Mouse (Mus musculus) R1 (cell line): ENCODE measurements around the gene Ank3.

Experiments
- DNase-seq: peaks from one replicate; pipeline ENCODE4 v3.0.0-alpha.2; 2018; ENCODE audit warnings: low read depth, low spot score

Ank3 gene

GRCm38 (mm10) chr10:69892162-69892561 lies 493.6 kb downstream of the Ank3 start:
- no peak for DNase-seq

DNA sequence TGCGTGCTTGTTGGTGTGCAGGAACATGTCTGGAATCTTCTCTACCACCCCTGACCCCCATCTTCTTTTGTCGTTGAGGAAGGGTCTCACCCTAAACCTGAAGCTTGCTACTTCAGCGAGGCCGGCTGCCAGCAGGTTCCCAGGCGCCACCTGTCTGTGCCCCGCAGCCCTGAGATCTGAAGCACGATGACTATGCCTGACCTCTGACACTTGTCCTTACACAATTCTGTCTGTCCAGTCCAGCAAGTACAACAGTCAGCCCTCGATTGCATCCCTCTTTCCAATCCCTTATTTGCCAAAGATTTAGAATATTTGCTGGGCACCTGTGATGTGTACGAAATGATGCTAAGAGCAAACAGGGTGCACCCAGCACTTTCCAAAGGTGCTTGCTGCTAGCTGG lies 497.0 kb downstream of the Ank3 start:
- DNase-seq, result no peak

DNA sequence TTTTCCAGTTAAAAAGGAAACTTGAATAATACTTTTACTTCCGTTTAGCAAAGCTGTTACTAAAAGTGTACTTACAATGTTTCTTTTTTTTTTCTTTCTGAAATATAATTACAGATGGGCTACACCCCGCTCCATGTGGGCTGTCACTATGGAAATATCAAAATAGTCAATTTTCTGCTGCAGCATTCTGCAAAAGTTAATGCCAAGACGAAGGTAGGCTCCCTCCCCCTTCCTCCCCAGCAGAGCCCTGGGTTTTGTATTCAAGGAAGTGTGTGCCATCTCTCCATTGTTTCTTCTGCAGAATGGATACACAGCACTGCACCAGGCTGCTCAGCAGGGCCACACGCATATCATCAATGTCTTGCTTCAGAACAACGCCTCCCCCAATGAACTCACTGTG lies 499.4 kb downstream of the Ank3 start:
- DNase-seq, result no peak

- DNase-seq, result no peak
Observed at GRCm38 (mm10) chr10:69898821-69899220, 500.2 kb downstream of the Ank3 start.

- DNase-seq, result no peak
Observed at GRCm38 (mm10) chr10:69899788-69900187, 501.2 kb downstream of the Ank3 start.

DNA sequence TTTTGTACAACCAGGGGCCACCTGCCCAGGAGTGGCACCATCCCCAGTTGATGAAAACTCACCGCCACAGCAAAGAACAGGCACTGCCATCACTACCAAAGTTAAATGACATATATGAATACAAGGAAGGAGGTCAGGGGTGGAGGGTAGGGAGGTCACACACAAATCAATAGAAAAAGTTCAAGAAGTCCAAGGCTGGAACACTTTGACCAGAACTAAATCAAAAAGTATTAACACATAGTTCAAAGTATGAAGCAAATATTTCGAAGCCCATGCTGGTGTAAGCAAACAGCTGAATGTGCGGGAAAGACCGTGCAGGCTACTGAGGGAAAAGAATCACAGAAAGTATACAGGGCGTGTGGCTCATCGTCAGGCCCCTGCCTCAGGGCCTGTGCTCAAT lies 503.5 kb downstream of the Ank3 start:
- DNase-seq, result no peak

DNA sequence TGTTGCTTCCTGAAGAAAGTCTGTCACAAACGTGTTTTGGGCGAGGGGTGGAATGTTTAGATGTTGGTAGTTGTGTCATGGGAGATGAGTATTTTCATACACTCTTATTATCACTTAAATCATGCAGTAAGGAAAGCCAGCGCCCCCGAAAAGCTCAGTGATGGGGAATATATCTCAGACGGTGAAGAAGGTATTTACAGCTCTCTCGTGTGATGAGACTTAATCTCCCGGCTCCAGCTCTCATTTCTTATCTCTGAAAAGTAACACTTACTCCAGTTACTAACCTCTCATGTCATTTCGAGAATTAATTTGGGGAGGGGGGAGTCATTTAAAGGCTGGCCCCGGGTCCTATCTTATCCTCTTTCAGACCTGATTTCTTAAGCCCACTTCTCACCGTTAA lies 505.7 kb downstream of the Ank3 start:
- DNase-seq, result no peak

- DNase-seq, result peak; percentile 88
Observed at GRCm38 (mm10) chr10:69907795-69908764, 509.5 kb downstream of the Ank3 start.

DNA sequence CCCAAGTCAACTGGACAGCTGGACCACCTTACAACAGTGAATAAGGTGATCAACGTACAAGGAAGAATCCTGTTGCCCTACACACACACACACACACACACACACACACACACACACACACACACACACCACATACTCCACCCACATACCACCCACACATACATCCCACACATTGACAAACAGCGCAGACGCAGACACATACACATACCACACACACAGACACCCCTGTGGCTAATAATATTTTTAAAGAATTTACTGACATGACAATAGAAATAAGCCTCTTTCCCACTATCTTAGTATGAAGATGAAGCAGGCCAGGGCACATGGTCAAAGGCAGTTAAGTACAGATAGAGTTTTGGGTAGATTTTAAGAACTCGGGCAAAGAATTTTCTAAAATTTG lies 511.3 kb downstream of the Ank3 start:
- DNase-seq, result no peak

DNA sequence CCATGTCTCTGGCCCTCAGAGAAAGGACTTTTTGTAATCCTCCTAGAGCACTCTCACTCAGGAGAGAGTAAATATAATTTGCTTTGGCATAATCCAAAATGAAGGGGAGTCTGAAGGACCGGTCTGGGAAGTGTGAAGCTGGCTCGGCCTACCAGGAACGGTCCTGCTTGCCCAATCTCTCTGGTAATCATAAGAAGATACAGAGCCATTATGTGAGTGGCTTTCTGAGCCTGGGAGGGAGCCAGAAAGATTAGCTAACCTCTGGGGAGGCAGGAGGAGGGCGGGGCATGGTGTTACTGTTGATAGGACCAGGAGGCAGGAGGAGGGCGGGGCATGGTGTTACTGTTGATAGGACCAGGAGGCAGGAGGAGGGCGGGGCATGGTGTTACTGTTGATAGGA lies 511.7 kb downstream of the Ank3 start:
- peak; percentile 66 for DNase-seq

DNA sequence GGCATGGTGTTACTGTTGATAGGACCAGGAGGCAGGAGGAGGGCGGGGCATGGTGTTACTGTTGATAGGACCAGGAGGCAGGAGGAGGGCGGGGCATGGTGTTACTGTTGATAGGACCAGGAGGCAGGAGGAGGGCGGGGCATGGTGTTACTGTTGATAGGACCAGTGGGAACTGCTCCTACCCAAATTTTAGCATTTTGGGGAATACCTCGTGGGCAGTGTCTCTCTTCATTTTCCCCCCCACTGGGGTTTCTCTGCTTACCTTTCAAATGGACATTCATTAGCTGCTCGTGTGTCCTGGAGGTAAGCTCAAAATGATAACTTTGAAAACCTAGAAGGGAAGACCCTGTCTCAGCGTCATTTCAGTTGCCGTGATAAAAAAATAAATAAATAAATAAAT lies 512.2 kb downstream of the Ank3 start:
- DNase-seq, result peak; percentile 73

DNA sequence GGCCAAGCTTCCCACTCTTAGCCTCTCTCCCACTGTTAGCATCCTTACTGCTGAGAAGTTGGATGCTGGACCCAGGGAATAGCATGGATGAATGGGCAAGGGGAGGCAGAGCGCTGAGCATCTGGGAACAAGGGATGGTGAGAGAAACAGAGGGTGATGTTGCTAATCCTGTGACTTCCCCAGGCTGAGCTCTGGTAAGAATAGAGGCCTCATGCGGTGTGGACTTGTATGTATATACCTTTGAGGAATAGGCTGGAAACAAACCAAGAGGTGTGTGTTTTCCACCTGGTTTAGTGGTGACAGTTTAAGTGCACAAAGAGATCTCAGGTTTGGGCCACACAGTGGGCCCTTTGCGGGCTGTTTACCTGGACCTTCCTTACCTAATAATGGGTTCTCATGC lies 517.0 kb downstream of the Ank3 start:
- no peak for DNase-seq

- DNase-seq, result no peak
Observed at GRCm38 (mm10) chr10:69916205-69916604, 517.6 kb downstream of the Ank3 start.

DNA sequence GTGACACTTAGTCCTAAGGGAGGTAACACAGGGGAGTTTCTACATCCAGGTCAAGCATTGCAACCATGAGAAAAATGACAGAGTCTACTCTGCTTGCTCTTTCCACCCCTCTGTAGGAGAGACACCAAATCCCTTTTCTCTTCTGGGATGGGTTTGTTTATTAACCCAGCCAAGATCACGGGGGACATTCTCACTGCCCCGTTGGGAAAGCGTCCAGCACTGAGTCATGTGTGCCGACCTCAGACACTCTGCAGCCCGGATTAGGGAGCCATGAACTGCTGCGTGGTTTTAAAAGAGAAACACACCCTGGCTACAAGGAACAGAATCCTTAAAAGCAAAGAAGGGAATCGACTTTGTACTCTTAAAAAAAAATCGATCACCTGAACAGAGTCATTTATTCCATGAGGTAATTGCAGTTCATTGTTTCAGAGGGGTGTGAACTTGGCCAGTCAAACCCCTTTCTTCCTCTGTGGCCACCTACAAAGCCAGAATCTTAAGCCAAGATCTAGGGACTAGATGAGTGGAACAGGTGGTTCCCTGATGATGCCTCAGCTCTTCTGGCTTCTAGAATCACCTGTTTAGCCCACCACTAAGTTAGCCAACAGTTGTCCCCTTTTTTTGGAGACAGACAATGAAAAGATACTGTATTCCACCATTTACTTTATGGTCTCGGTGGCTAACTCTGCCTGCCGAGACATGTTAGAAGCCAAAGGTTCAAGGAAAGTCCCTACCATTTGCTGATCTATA lies 518.3 kb downstream of the Ank3 start:
- no peak for DNase-seq

GRCm38 (mm10) chr10:69917711-69918110 lies 519.1 kb downstream of the Ank3 start:
- DNase-seq, result no peak

DNA sequence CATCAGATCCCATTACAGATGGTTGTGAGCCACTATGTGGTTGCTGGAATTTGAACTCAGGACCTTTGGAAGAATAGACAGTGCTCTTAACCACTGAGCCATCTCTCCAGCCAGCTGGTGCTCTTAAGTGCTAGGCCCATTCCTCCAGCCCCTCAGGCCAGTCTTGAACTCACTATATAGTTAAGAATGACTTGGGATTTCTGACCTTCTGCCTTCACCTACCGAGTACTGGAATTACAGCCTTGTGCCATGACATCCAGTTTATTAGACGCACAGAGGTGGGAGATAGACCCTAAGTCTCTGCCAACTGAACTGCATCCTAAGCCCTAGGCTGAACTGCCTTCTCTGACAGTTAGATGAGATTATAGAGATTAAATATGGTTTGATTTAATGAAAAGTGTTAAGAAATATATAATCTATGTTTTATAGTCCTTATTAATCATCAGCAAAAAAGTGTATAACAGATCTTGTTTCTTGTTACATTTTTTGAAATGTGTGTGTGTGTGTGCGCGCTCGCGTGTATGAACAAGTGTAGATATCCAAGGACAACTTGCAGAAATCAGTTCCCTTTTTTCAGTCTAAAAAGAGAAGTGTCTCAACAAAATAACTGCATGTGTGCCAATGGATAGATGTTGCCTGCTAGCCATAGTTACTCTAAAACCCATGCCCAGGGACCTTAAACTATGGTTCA lies 520.0 kb downstream of the Ank3 start:
- no peak for DNase-seq

- no peak for DNase-seq
Observed at GRCm38 (mm10) chr10:69919152-69919492, 520.5 kb downstream of the Ank3 start.

DNA sequence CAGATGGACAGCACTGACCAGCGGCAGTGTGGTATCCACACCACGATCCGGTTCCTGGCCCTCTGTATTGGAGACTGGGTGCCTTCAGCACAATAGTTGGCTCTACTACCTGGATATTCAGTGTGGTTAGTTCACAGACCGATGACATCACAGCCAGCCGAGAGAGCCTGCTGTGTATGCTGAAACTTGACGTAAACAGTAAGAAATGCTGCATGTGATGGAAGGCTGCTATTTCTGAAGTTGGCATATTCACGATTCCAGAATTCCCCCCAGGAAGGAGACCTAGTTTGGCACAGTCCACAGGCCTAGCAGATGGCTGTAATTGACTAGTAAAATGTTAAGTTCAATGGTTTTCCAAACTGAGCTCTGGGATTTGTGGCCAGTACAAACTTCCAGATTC lies 521.2 kb downstream of the Ank3 start:
- DNase-seq, result no peak

GRCm38 (mm10) chr10:69922076-69922475 lies 523.5 kb downstream of the Ank3 start:
- DNase-seq, result no peak

DNA sequence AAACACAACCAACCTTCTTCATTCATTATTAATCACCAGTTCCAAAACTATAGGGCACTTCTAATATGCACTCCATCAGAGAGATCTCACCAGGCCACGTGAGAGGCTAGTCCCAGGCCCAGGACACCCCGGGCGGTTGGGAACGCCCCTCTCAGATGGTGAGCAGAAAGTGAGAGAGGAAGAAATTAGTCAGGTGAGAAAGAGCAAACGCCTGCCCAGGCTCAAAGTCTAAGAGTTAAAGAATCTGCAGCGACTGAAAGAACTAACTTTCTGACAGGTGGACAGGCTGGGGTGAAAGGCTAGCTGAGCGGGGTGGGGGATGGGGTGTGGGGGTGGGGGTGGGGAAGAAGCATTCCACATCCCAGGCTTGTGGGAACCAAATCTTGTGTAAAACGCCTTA lies 525.2 kb downstream of the Ank3 start:
- DNase-seq, result peak; percentile 52

DNA sequence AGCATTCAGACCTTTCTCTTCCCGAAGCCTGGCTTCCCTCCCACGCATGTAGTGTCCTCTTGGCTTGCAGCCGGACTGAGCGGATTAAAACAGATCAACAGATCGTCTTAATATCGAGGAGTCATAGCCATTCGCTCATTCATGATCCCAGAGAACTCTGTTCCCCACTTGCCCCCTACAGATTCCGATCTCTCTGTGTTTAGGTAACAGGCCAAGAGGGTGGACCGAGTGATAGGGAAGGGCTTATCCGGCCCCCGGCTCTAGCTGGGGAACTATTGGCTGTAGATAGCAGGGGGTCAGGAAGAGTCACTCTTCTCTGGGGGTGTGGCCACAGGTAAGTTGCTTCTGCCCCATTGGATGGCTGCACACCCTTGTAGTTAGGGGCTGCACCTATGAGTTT lies 525.7 kb downstream of the Ank3 start:
- peak; percentile 95 for DNase-seq

DNA sequence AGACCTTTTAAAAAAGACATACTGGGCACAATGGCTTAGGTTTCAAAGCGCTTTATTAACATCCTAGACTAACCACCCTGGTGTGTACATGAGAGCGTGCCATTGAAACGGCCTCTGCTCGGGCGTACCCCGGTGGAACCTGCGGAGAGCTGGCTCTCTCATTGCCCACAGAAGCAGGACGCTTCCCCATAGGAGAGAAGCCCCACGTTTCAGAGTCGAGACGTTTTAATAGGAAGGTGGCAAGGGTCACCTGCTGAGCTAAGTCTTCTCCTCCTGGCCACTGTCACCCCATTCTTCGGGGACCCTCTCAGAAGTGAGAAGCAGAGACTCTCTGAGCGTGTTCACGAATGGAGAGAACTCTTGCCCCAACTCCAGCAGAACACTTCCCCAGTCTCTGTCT lies 526.3 kb downstream of the Ank3 start:
- no peak for DNase-seq
